Mouse (Mus musculus) kidney, embryonic 15.5 days (tissue): ENCODE results near the gene Trim14. TPM values are rescaled to one million over a fixed set of nuclear protein-coding genes. Genes with fewer than 3 reads are reported as not detected.

Source experiments
- polyA plus RNA-seq: library from polyadenylated mRNA; unstranded; fragments of >200 nt; fragmentation: Nextera tagmentation; extraction: Ambion mirVana; gene quantifications from 2 replicates; pipeline ENCODE4 v1.2.1, GENCODE M21; 2015

The Trim14 gene
- polyA plus RNA-seq, 1 experiment from 2014 or later, result 1.8 TPM

Other genes starting within 250 kb of the Trim14 start
- gene Foxe1, start 192.5 kb downstream of the Trim14 start, polyA plus RNA-seq, result not detected in 2 replicates
- 9.7 and 11.1 TPM in 2 replicates for gene Trmo, start 146.7 kb downstream of the Trim14 start, polyA plus RNA-seq
- gene Hemgn, start 122.6 kb downstream of the Trim14 start, polyA plus RNA-seq, result 3.3 and 7.1 TPM in 2 replicates
- 339 and 351 TPM in 2 replicates for gene Anp32b, start 85.2 kb downstream of the Trim14 start, polyA plus RNA-seq
- gene Nans, start 46.9 kb downstream of the Trim14 start, polyA plus RNA-seq, result 73.0 and 82.4 TPM in 2 replicates
- gene Coro2a, start 66.1 kb upstream of the Trim14 start, polyA plus RNA-seq, result 4.8 and 6.0 TPM in 2 replicates
- 2.8 and 3.0 TPM in 2 replicates for gene Tbc1d2, start 114.1 kb upstream of the Trim14 start, polyA plus RNA-seq